Mouse (Mus musculus) mesoderm, embryonic 11.5 days (tissue): ENCODE measurements at regions not wholly inside any gene's neighbourhood (a gene's known extent, or its start where the extent isn't known, plus 50 kb on each side); places are given as distances from the start of the nearest gene placed in this dataset.
A peak's percentile ranks its signal among the peaks of the same experiment; 100 is the strongest.
"Not testable (repeated sequence)": the region's sequence is repeated elsewhere in the genome, so short reads cannot be mapped to it uniquely, and the experiment has no call there.

Source experiments
- DNase-seq: peaks from one replicate; pipeline ENCODE4 v3.0.0-alpha.2; 2012; ENCODE audit warnings: low read depth, low spot score

- DNase-seq: not testable (repeated sequence)
These were observed 535.8 kb downstream of the Mat2b start for GRCm38 (mm10) chr11:40159161-40159560.

GRCm38 (mm10) chr11:40149312-40149711 lies 545.7 kb downstream of the Mat2b start:
- DNase-seq: peak; percentile 73

GRCm38 (mm10) chr11:40137803-40138202 lies 557.2 kb downstream of the Mat2b start:
- DNase-seq: peak; percentile 31

- DNase-seq: no peak
These were observed 592.4 kb downstream of the Mat2b start for GRCm38 (mm10) chr11:40102613-40103012.

GRCm38 (mm10) chr11:40074317-40074716 lies 620.7 kb downstream of the Mat2b start:
- no peak for DNase-seq

GRCm38 (mm10) chr11:40050503-40050902 lies 644.5 kb downstream of the Mat2b start:
- DNase-seq: no peak

GRCm38 (mm10) chr11:40027511-40027910 lies 667.5 kb downstream of the Mat2b start:
- no peak for DNase-seq

GRCm38 (mm10) chr11:39999483-39999882 lies 695.5 kb downstream of the Mat2b start:
- DNase-seq: peak; percentile 10

- DNase-seq: peak; percentile 80
These were observed 696.4 kb downstream of the Mat2b start for GRCm38 (mm10) chr11:39998612-39999011.

- DNase-seq: no peak
These were observed 722.4 kb downstream of the Mat2b start for GRCm38 (mm10) chr11:39972585-39972984.

GRCm38 (mm10) chr11:39963705-39964104 lies 731.3 kb downstream of the Mat2b start:
- no peak for DNase-seq

- no peak for DNase-seq
These were observed 740.6 kb downstream of the Mat2b start for GRCm38 (mm10) chr11:39954426-39954825.

GRCm38 (mm10) chr11:39944196-39944595 lies 750.8 kb downstream of the Mat2b start:
- no peak for DNase-seq

GRCm38 (mm10) chr11:39934216-39934615 lies 760.8 kb downstream of the Mat2b start:
- DNase-seq: no peak

- DNase-seq: peak; percentile 21
These were observed 771.0 kb downstream of the Mat2b start for GRCm38 (mm10) chr11:39923977-39924527.

- DNase-seq: no peak
These were observed 777.2 kb downstream of the Mat2b start for GRCm38 (mm10) chr11:39917716-39918347.

- no peak for DNase-seq
These were observed 795.3 kb downstream of the Mat2b start for GRCm38 (mm10) chr11:39899644-39900225.

GRCm38 (mm10) chr11:39883305-39883704 lies 811.7 kb downstream of the Mat2b start:
- DNase-seq: no peak

GRCm38 (mm10) chr11:39868451-39868979 lies 826.5 kb downstream of the Mat2b start:
- no peak for DNase-seq
